8 mouse cellular contexts compared by ENCODE assay signal in the genomic region with DNA sequence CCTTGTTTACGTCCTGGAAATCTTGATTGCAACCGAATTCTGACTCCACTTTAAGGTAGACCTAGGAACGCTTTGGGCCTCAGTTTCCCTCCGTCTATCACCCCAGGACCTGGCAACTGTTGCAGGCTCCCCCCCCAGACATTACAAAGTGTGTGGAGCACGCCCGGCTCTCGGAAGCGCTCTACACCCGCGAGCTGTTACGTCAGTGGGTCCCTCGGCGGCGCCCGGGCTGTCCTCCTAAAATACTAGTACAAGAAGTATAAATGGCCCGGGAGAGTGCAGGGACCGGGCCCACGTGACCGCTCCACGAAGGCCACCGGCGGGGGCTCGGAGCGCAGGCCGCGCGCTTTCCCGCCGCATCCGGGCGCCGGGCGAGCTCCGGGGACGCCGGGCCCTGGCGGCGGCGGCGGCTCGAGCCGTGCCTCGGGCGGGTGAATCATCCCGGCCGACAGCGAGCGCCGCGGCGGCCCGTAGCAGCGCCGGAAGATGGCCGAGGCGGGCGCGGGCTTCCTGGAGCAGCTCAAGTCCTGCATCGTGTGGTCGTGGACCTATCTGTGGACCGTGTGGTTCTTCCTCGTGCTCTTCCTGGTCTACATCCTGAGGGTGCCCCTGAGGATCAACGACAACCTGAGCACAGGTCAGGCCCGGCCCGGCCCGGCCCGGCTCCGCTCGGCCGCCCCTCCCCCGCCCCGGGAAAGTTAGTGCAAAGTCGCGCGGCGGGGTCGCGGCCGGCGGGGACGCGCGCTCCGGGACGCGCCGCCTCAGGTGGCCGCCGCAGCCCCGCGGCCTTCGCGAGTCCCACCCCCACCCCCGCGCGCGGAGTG. TPM values are rescaled to one million over a fixed set of nuclear protein-coding genes. Genes with fewer than 3 reads are reported as not detected.
DNase-seq lines count a peak whose midpoint lies in the region; ATAC-seq lines count a peak whose summit lies in the region.

No protein-coding gene starts in this region.

- peak overlapping the region; percentile 91 for H3K4me2 ChIP-seq in hindbrain, embryonic 11.5 days (replicated peaks; ENCODE audit: low read depth, low read length)

- no peaks in the 10 kb centered on the region for H3K9me3 ChIP-seq in hindbrain, embryonic 11.5 days (ENCODE audit: control insufficient read depth, low read length)

- no peaks in the 10 kb centered on the region for H3K36me3 ChIP-seq in hindbrain, embryonic 11.5 days (ENCODE audit: control insufficient read depth, insufficient read depth, low read length)

- DNase-seq in Muller cell, postnatal 12 days (ENCODE audit: inconsistent ontology term), result peak; percentile 77
- DNase-seq in cerebellum, adult 9-11 months, result peak; percentile 68
- DNase-seq in frontal cortex, postnatal 10 days (ENCODE audit: low spot score in 2 of 2), result peak; percentile 34 to 46
- peak; percentile 75 for DNase-seq in hindbrain, embryonic 11.5 days (ENCODE audit: low spot score)
- DNase-seq in layer of hippocampus, postnatal 14 days (ENCODE audit: low spot score in 2 of 2), result peak; percentile 33 to 42
- peak; percentile 71 for DNase-seq in lung, postnatal 14 days
- DNase-seq in ovary, postnatal 36 days (ENCODE audit: low spot score), result peak; percentile 76
- peak; percentile 63 for DNase-seq in thymus, postnatal 25 days

- H3K27ac ChIP-seq in hindbrain, embryonic 11.5 days (ENCODE audit: low read depth, low read length), result peak overlapping the region; percentile 47

- peak; percentile 90 for ATAC-seq in hindbrain, embryonic 11.5 days (ENCODE audit: low FRiP score)

- no peaks in the 10 kb centered on the region for H3K4me1 ChIP-seq in hindbrain, embryonic 11.5 days (replicated peaks; ENCODE audit: control insufficient read depth, insufficient read depth, low read length)

- WGBS in hindbrain, embryonic 11.5 days, result under 1% methylated on average over 80 of the region's 97 CpGs

- H3K9ac ChIP-seq in hindbrain, embryonic 11.5 days (ENCODE audit: low read depth, low read length), result peak overlapping the region; percentile 73

- H3K27me3 ChIP-seq in hindbrain, embryonic 11.5 days (ENCODE audit: control insufficient read depth, insufficient read depth, low read length), result no peaks in the 10 kb centered on the region; the same call in 1 of the 2 replicates

- H3K4me3 ChIP-seq in hindbrain, embryonic 11.5 days (ENCODE audit: low read depth, low read length), result peak overlapping the region; percentile 81

RNA-seq across cellular contexts. Expression of a gene that starts 1.2 kb away (rescaled TPM):
- 43.1 and 52.1 TPM in 2 replicates for polyA plus RNA-seq in hindbrain, embryonic 11.5 days (2014; fragmentation: Nextera tagmentation; extraction: Ambion mirVana)
- total RNA-seq in layer of hippocampus, postnatal 14 days (2021), result 10 to 100 TPM; 40.8 to 42.2 TPM

RNA-seq across cellular contexts. Expression of a gene that starts 57.9 kb away (rescaled TPM):
- 268 and 275 TPM in 2 replicates for polyA plus RNA-seq in hindbrain, embryonic 11.5 days (2014; fragmentation: Nextera tagmentation; extraction: Ambion mirVana)
- total RNA-seq in layer of hippocampus, postnatal 14 days (2021), result 100 to 1,000 TPM; 282 to 285 TPM

Comparison
In these comparisons a context has a peak if more than half of its experiments do, and no peak if none do; other contexts are left out.
1. Peak in every context shown above with its lines: DNase-seq, ATAC-seq, H3K4me3 ChIP-seq and H3K27ac ChIP-seq.